Mouse (Mus musculus): ENCODE data around the gene Klri2. TPM values are rescaled to one million over a fixed set of nuclear protein-coding genes. Genes with fewer than 3 reads are reported as not detected.

Klri2 gene
- total and polyA plus RNA-seq, 3 experiments: not detected

GRCm38 (mm10) chr6:129721390-129721789 lies 18.9 kb downstream of the Klri2 start:
- no peak for DNase-seq (ENCODE audit: extremely low read depth)
- no peak overlapping the region for H3K4me2 ChIP-seq (ENCODE audit: insufficient read depth, low read depth, poor library complexity, severe bottlenecking)
- in situ Hi-C loops (cut with MboI; ENCODE audit: low pct_ligation_motif_present, low pct_unique_long_range_greater_than_20kb, low sequenced_read_pairs) (no loop called here), dilution Hi-C loops (cut with MboI; ENCODE audit: extremely low pct_ligation_motif_present, extremely low pct_unique_long_range_greater_than_20kb, low sequenced_read_pairs) (no loop called here)
- no peaks in the 10 kb centered on the region for H3K9me3 ChIP-seq (replicated peaks; ENCODE audit: low read length)
- no peaks in the 10 kb centered on the region for H3K79me2 ChIP-seq (replicated peaks; ENCODE audit: control insufficient read depth, extremely low read depth, insufficient read depth, poor library complexity, severe bottlenecking)
- H3K4me1 ChIP-seq (ENCODE audit: control insufficient read depth in 1 of 2, insufficient read depth in 2 of 2): no peaks in the 10 kb centered on the region
- H3K27me3 ChIP-seq (replicated peaks): no peaks in the 10 kb centered on the region
- H3K36me3 ChIP-seq (replicated peaks in 1 of 2; ENCODE audit: control insufficient read depth in 1 of 2, insufficient read depth in 1 of 2, low read length in 1 of 2): no peaks in the 10 kb centered on the region
- no peak overlapping the region for H3K4me3 ChIP-seq (replicated peaks in 1 of 3; ENCODE audit: low read depth in 2 of 3, low read length in 2 of 3, poor library complexity in 1 of 3)
- no peak overlapping the region for H3K9ac ChIP-seq (ENCODE audit: insufficient read depth, low read depth)
- no peak for TF ChIP-seq MAX (IDR thresholded peaks at IDR 0.05; ENCODE audit: low read length)
- TF ChIP-seq MAFK (IDR thresholded peaks at IDR 0.05; ENCODE audit: insufficient replicate concordance, low read length): no peak
- no peak for TF ChIP-seq JUND (conservative IDR thresholded peaks at IDR 0.05; ENCODE audit: low read depth, low read length)
- no peak for TF ChIP-seq KAT2A (IDR thresholded peaks at IDR 0.05; ENCODE audit: insufficient replicate concordance, low read length)
- TF ChIP-seq JUN (IDR thresholded peaks at IDR 0.05; ENCODE audit: insufficient read depth, low read depth, low read length): no peak
- TF ChIP-seq CTCF (conservative IDR thresholded peaks at IDR 0.05 in 1 of 2, IDR thresholded peaks at IDR 0.05 in 1 of 2; ENCODE audit: low read depth in 2 of 2, low read length in 2 of 2): no peak
- TF ChIP-seq EP300 (IDR thresholded peaks at IDR 0.05; ENCODE audit: low read length): no peak
- no peak for TF ChIP-seq ZNF384 (IDR thresholded peaks at IDR 0.05; ENCODE audit: low read depth, low read length)
- TF ChIP-seq GABPA (IDR thresholded peaks at IDR 0.05; ENCODE audit: insufficient replicate concordance, low read depth, low read length): no peak
- no peak for TF ChIP-seq NRF1 (IDR thresholded peaks at IDR 0.05; ENCODE audit: low read depth, low read length)
- no peak for TF ChIP-seq TCF12 (IDR thresholded peaks at IDR 0.05; ENCODE audit: low read depth, low read length)
- TF ChIP-seq IRF4 (IDR thresholded peaks at IDR 0.05; ENCODE audit: low read depth, low read length): no peak
- TF ChIP-seq POLR2AphosphoS2 (IDR thresholded peaks at IDR 0.05; ENCODE audit: low read depth, low read length): no peak
- TF ChIP-seq USF1 (IDR thresholded peaks at IDR 0.05; ENCODE audit: low read depth, low read length): no peak
- TF ChIP-seq BHLHE40 (IDR thresholded peaks at IDR 0.05; ENCODE audit: low read depth, low read length): no peak
- no peak for TF ChIP-seq TBP (conservative IDR thresholded peaks at IDR 0.05; ENCODE audit: low read depth, low read length)
- no peak for TF ChIP-seq NELFE (IDR thresholded peaks at IDR 0.05; ENCODE audit: low read depth, low read length)
- TF ChIP-seq SIN3A (IDR thresholded peaks at IDR 0.05; ENCODE audit: low read length): no peak
- H3K27ac ChIP-seq (ENCODE audit: insufficient read depth, low read depth): no peak overlapping the region

- H3K27me3 ChIP-seq (replicated peaks): no peaks in the 10 kb centered on the region
- H3K4me1 ChIP-seq (ENCODE audit: control insufficient read depth in 1 of 2, insufficient read depth in 2 of 2): no peaks in the 10 kb centered on the region
- no peaks in the 10 kb centered on the region for H3K9me3 ChIP-seq (replicated peaks; ENCODE audit: low read length)
- dilution Hi-C loops (cut with MboI; ENCODE audit: extremely low pct_ligation_motif_present, extremely low pct_unique_long_range_greater_than_20kb, low sequenced_read_pairs) (no loop called here), in situ Hi-C loops (cut with MboI; ENCODE audit: low pct_ligation_motif_present, low pct_unique_long_range_greater_than_20kb, low sequenced_read_pairs) (no loop called here)
- no peak overlapping the region for H3K4me2 ChIP-seq (ENCODE audit: insufficient read depth, low read depth, poor library complexity, severe bottlenecking)
- no peaks in the 10 kb centered on the region for H3K79me2 ChIP-seq (replicated peaks; ENCODE audit: control insufficient read depth, extremely low read depth, insufficient read depth, poor library complexity, severe bottlenecking)
- no peaks in the 10 kb centered on the region for H3K36me3 ChIP-seq (replicated peaks in 1 of 2; ENCODE audit: control insufficient read depth in 1 of 2, insufficient read depth in 1 of 2, low read length in 1 of 2)
- H3K4me3 ChIP-seq (replicated peaks in 1 of 3; ENCODE audit: low read depth in 2 of 3, low read length in 2 of 3, poor library complexity in 1 of 3): no peak overlapping the region
- no peak overlapping the region for H3K9ac ChIP-seq (ENCODE audit: insufficient read depth, low read depth)
- no peak overlapping the region for H3K27ac ChIP-seq (ENCODE audit: insufficient read depth, low read depth)
- DNase-seq (ENCODE audit: extremely low read depth): no peak
- TF ChIP-seq IRF4 (IDR thresholded peaks at IDR 0.05; ENCODE audit: low read depth, low read length): no peak
- no peak for TF ChIP-seq RAD21 (IDR thresholded peaks at IDR 0.05; ENCODE audit: low read depth, low read length)
- no peak for TF ChIP-seq CHD1 (IDR thresholded peaks at IDR 0.05; ENCODE audit: low read depth, low read length)
- no peak for TF ChIP-seq UBTF (IDR thresholded peaks at IDR 0.05; ENCODE audit: low read depth, low read length)
- no peak for TF ChIP-seq MAX (IDR thresholded peaks at IDR 0.05; ENCODE audit: low read length)
- TF ChIP-seq ZNF384 (IDR thresholded peaks at IDR 0.05; ENCODE audit: low read depth, low read length): no peak
- TF ChIP-seq ZC3H11A (IDR thresholded peaks at IDR 0.05; ENCODE audit: low read depth, low read length): no peak
- TF ChIP-seq KAT2A (IDR thresholded peaks at IDR 0.05; ENCODE audit: insufficient replicate concordance, low read length): no peak
- TF ChIP-seq ELF1 (IDR thresholded peaks at IDR 0.05; ENCODE audit: low read depth, low read length): no peak
- no peak for TF ChIP-seq BHLHE40 (IDR thresholded peaks at IDR 0.05; ENCODE audit: low read depth, low read length)
- no peak for TF ChIP-seq NELFE (IDR thresholded peaks at IDR 0.05; ENCODE audit: low read depth, low read length)
- TF ChIP-seq TBP (conservative IDR thresholded peaks at IDR 0.05; ENCODE audit: low read depth, low read length): no peak
- no peak for TF ChIP-seq POLR2A (IDR thresholded peaks at IDR 0.05; ENCODE audit: low read depth, low read length)
Measured at GRCm38 (mm10) chr6:129720487-129720886, 19.8 kb downstream of the Klri2 start.

Data from CH12.LX (cell line).